Mouse (Mus musculus) stomach, embryonic 15.5 days (tissue): ENCODE results near the gene Limd1. TPM values are rescaled to one million over a fixed set of nuclear protein-coding genes. Genes with fewer than 3 reads are reported as not detected.
A peak's percentile ranks its signal among the peaks of the same experiment; 100 is the strongest.

Experiments
- ATAC-seq: fragments of 200-750 bp; cut with Nextera tagmentation; 2 replicates; pipeline ENCODE4 v1.8.0; 2017; ENCODE audit warnings: low read depth, moderate number of reproducible peaks, moderate TSS enrichment; ENCODE audit not compliant: insufficient read depth, low FRiP score
- H3K27ac ChIP-seq: fragments of 300-500 bp; sonication (generic); 2 replicates; pipeline ENCODE4 v1.5.1; 2015; ENCODE audit warnings: mild to moderate bottlenecking, inconsistent platforms
- H3K27me3 ChIP-seq: fragments of 300-500 bp; sonication (generic); replicated peaks from 2 replicates; pipeline ENCODE4 v1.6.1; 2015; ENCODE audit warnings: inconsistent platforms
- H3K36me3 ChIP-seq: fragments of 300-500 bp; sonication (generic); 2 replicates; pipeline ENCODE4 v1.6.1; 2015; ENCODE audit warnings: inconsistent platforms
- H3K4me1 ChIP-seq: fragments of 300-500 bp; sonication (generic); 2 replicates; pipeline ENCODE4 v1.6.1; 2015; ENCODE audit warnings: inconsistent platforms
- H3K4me2 ChIP-seq: fragments of 300-500 bp; sonication (generic); 2 replicates; pipeline ENCODE4 v1.6.1; 2015; ENCODE audit warnings: mild to moderate bottlenecking, inconsistent platforms
- H3K4me3 ChIP-seq: fragments of 300-500 bp; sonication (generic); replicated peaks from 2 replicates; pipeline ENCODE4 v1.5.1; 2015; ENCODE audit warnings: inconsistent platforms
- H3K9ac ChIP-seq: fragments of 300-500 bp; sonication (generic); 2 replicates; pipeline ENCODE4 v1.6.1; 2015; ENCODE audit warnings: inconsistent platforms
- H3K9me3 ChIP-seq: fragments of 300-500 bp; sonication (generic); 2 replicates; pipeline ENCODE4 v1.6.1; 2016; ENCODE audit warnings: inconsistent platforms
- WGBS: fragments of 180-500 bp; shearing (Covaris S2); methylation state at CpG from one replicate; pipeline ENCODE4 v1.1.7; 2015; 5-methylcytosine and 5-hydroxymethylcytosine counted together
- polyA plus RNA-seq: library from polyadenylated mRNA; unstranded; fragments of >200 nt; fragmentation: Nextera tagmentation; extraction: Ambion mirVana; gene quantifications from 2 replicates; pipeline ENCODE4 v1.2.1, GENCODE M21; 2015

The Limd1 gene
- polyA plus RNA-seq, 1 experiment from 2014 or later: 46.1 TPM

- Histone ChIP-seq H3K9me3 (no peaks in the 10 kb centered on the region), H3K27me3 (no peaks in the 10 kb centered on the region), H3K4me1 (peaks cover 16% of the 10 kb centered on the region; the same call in 1 of the 2 replicates), H3K9ac (no peak overlapping the region), H3K36me3 (peaks cover 12% of the 10 kb centered on the region), H3K4me2 (no peak overlapping the region), H3K27ac (peak overlapping the region; percentile 36; the same call in 1 of the 2 replicates), H3K4me3 (no peak overlapping the region)
- ATAC-seq: peak; percentile 63; the same call in 1 of the 2 replicates
- WGBS: 45% methylated on average over 4 of the region's 4 CpGs
Measured at GRCm38 (mm10) chr9:123506270-123507146, 28.0 kb downstream of the Limd1 start.

GRCm38 (mm10) chr9:123507380-123507779 is 28.9 kb downstream of the Limd1 start:
- Histone ChIP-seq H3K4me1 (peaks cover 16% of the 10 kb centered on the region; the same call in 1 of the 2 replicates), H3K27ac (no peak overlapping the region; the same call in 1 of the 2 replicates), H3K4me2 (no peak overlapping the region), H3K9me3 (no peaks in the 10 kb centered on the region), H3K36me3 (peaks cover 15% of the 10 kb centered on the region), H3K9ac (no peak overlapping the region), H3K27me3 (no peaks in the 10 kb centered on the region), H3K4me3 (no peak overlapping the region)
- no peak for ATAC-seq
- WGBS: 79% methylated on average over 2 of the region's 2 CpGs

GRCm38 (mm10) chr9:123508986-123509385 is 30.5 kb downstream of the Limd1 start:
- H3K4me2 ChIP-seq: no peak overlapping the region
- H3K27me3 ChIP-seq: no peaks in the 10 kb centered on the region
- 84% methylated on average over 2 of the region's 2 CpGs for WGBS
- no peak overlapping the region for H3K9ac ChIP-seq
- no peaks in the 10 kb centered on the region for H3K9me3 ChIP-seq
- H3K4me1 ChIP-seq: peaks cover 16% of the 10 kb centered on the region; the same call in 1 of the 2 replicates
- no peak overlapping the region for H3K27ac ChIP-seq
- H3K36me3 ChIP-seq: peaks cover 19% of the 10 kb centered on the region
- no peak for ATAC-seq
- H3K4me3 ChIP-seq: no peak overlapping the region

- Histone ChIP-seq H3K9me3 (no peaks in the 10 kb centered on the region), H3K9ac (no peak overlapping the region), H3K4me2 (no peak overlapping the region), H3K4me1 (peaks cover 16% of the 10 kb centered on the region; the same call in 1 of the 2 replicates), H3K27me3 (no peaks in the 10 kb centered on the region), H3K4me3 (no peak overlapping the region), H3K27ac (0 out of 2 replicates have a peak overlapping the region, but pooled peaks have one; percentile 48), H3K36me3 (peaks cover 19% of the 10 kb centered on the region)
- no peak for ATAC-seq
- WGBS: 62% methylated on average over 8 of the region's 8 CpGs
Measured at GRCm38 (mm10) chr9:123509638-123510604, 31.4 kb downstream of the Limd1 start.

- Histone ChIP-seq H3K27ac (no peak overlapping the region), H3K9me3 (no peaks in the 10 kb centered on the region), H3K9ac (no peak overlapping the region), H3K27me3 (no peaks in the 10 kb centered on the region), H3K36me3 (peaks cover 19% of the 10 kb centered on the region), H3K4me3 (no peak overlapping the region), H3K4me2 (no peak overlapping the region), H3K4me1 (0 out of 2 replicates have a peak, but pooled peaks cover 8% of the 10 kb centered on the region)
- WGBS: 91% methylated on average over 5 of the region's 5 CpGs
- no peak for ATAC-seq
Measured at GRCm38 (mm10) chr9:123510926-123511325, 32.4 kb downstream of the Limd1 start.

- H3K36me3 ChIP-seq: peaks cover 28% of the 10 kb centered on the region
- WGBS: 76% methylated on average over 2 of the region's 2 CpGs
Measured at GRCm38 (mm10) chr9:123512482-123512881, 34.0 kb downstream of the Limd1 start.

GRCm38 (mm10) chr9:123515087-123515486 is 36.6 kb downstream of the Limd1 start:
- WGBS: 81% methylated on average over 2 of the region's 2 CpGs
- no peak overlapping the region for H3K9ac ChIP-seq
- H3K36me3 ChIP-seq: peaks cover 41% of the 10 kb centered on the region
- H3K9me3 ChIP-seq: no peaks in the 10 kb centered on the region
- H3K4me3 ChIP-seq: no peak overlapping the region
- H3K4me1 ChIP-seq: 0 out of 2 replicates have a peak, but pooled peaks cover 1% of the 10 kb centered on the region
- no peak for ATAC-seq
- no peak overlapping the region for H3K27ac ChIP-seq
- no peaks in the 10 kb centered on the region for H3K27me3 ChIP-seq
- H3K4me2 ChIP-seq: no peak overlapping the region

More at GRCm38 (mm10) chr9:123512482-123512881, 34.0 kb downstream of the Limd1 start:
- Histone ChIP-seq H3K4me2 (no peak overlapping the region), H3K9ac (no peak overlapping the region), H3K27me3 (no peaks in the 10 kb centered on the region), H3K27ac (no peak overlapping the region), H3K4me1 (0 out of 2 replicates have a peak, but pooled peaks cover 3% of the 10 kb centered on the region), H3K4me3 (no peak overlapping the region), H3K9me3 (no peaks in the 10 kb centered on the region)
- ATAC-seq: no peak

- no peak for ATAC-seq
- WGBS: 87% methylated on average over 7 of the region's 7 CpGs
- no peaks in the 10 kb centered on the region for H3K27me3 ChIP-seq
- H3K9ac ChIP-seq: no peak overlapping the region
- no peak overlapping the region for H3K4me2 ChIP-seq
- H3K4me1 ChIP-seq: no peaks in the 10 kb centered on the region
- H3K9me3 ChIP-seq: no peaks in the 10 kb centered on the region
- peaks cover 34% of the 10 kb centered on the region for H3K36me3 ChIP-seq
- H3K4me3 ChIP-seq: no peak overlapping the region
- no peak overlapping the region for H3K27ac ChIP-seq
Measured at GRCm38 (mm10) chr9:123516641-123517385, 38.3 kb downstream of the Limd1 start.

- Histone ChIP-seq H3K9me3 (no peaks in the 10 kb centered on the region), H3K4me2 (no peak overlapping the region), H3K9ac (no peak overlapping the region), H3K4me3 (no peak overlapping the region), H3K4me1 (no peaks in the 10 kb centered on the region), H3K27ac (no peak overlapping the region), H3K27me3 (no peaks in the 10 kb centered on the region), H3K36me3 (peaks cover 25% of the 10 kb centered on the region)
- 83% methylated on average over 13 of the region's 13 CpGs for WGBS
- no peak for ATAC-seq
Measured at GRCm38 (mm10) chr9:123518969-123519894, 40.7 kb downstream of the Limd1 start.

- no peak overlapping the region for H3K9ac ChIP-seq
- H3K4me3 ChIP-seq: no peak overlapping the region
- no peak for ATAC-seq
- H3K27me3 ChIP-seq: no peaks in the 10 kb centered on the region
- no peaks in the 10 kb centered on the region for H3K4me1 ChIP-seq
- no peaks in the 10 kb centered on the region for H3K9me3 ChIP-seq
- H3K4me2 ChIP-seq: no peak overlapping the region
- no peak overlapping the region for H3K27ac ChIP-seq
- WGBS: 67% methylated on average over 3 of the region's 3 CpGs
- peaks cover 25% of the 10 kb centered on the region for H3K36me3 ChIP-seq
Measured at GRCm38 (mm10) chr9:123520735-123521134, 42.2 kb downstream of the Limd1 start.
